Mouse (Mus musculus): ENCODE results near the gene Gja4. TPM values are rescaled to one million over a fixed set of nuclear protein-coding genes. Genes with fewer than 3 reads are reported as not detected.
A peak's percentile ranks its signal among the peaks of the same experiment; 100 is the strongest.

Gja4 gene
- polyA plus RNA-seq, 1 experiment = 2.4 TPM

DNA sequence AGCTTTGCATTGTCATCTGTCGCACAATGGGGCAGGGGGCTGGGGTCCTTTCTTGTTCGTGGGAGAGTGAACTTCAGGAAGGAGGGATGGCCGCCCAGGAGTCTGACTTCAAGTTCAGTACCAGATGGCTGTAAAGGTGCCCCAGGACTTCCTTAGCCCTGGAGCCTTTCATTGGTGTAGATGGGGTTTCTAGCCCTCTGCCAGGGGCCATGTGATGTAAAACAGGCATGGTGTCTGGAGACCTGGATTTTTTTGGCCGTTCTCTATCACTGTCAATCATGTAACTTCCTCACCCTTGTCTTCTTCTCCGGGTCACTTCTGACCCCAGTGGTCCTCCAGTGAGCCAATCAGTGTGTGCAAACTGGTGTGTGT is 49.7 kb downstream of the Gja4 start:
- H3K27ac ChIP-seq (ENCODE audit: control insufficient read depth, insufficient read depth, low read depth, low read length) = no peak overlapping the region

DNA sequence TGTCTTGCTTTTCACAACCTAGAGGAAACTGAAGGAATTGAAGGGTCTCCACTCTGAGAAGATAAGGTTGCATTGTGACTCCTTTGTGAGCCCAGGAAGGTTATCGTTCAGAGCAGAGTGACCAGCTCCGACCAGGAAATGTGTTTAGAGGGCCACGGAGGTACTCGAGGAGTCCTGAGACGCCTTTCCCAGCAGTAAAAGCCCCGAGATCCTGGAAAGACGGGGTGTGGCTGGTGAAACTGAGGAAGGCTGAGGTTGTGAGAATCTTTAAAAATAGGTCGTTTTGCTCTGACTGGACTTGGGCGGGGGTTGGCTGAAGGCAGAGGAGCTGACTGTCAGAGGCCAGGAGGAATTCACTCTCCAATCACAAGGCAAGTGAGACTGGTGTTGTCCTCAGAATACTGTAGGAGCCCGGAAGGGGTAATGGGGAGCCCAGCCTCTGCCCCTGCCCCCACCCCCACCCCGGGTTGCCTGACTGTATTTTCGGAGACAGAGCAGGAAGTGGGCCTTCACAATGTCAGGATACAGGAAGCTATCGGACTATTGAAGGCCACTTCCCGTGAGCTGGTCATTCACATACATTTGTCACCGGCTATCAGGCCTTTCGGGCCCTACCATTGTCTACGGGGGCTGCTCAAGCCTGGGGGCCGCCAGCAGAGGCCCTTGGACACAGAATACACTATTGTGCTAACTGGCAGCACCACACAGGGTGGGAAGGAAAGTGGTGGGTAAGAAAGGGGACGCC is 50.2 kb downstream of the Gja4 start:
- Histone ChIP-seq H3K4me3 (ENCODE audit: control insufficient read depth, low read depth, low read length) (no peak overlapping the region), H3K27me3 (ENCODE audit: control insufficient read depth, insufficient read depth, low read length) (no peaks in the 10 kb centered on the region), H3K4me1 (ENCODE audit: control insufficient read depth, insufficient read depth, low read length) (no peaks in the 10 kb centered on the region; the same call in 1 of the 2 replicates), H3K27ac (ENCODE audit: control insufficient read depth, insufficient read depth, low read depth, low read length) (peak overlapping the region; percentile 5; the same call in 1 of the 2 replicates), H3K36me3 (ENCODE audit: control insufficient read depth, insufficient read depth, low read length) (no peaks in the 10 kb centered on the region)
- TF ChIP-seq POLR2A (IDR thresholded peaks at IDR 0.05; ENCODE audit: control insufficient read depth, low read depth, low read length) (no peak), CTCF (IDR thresholded peaks at IDR 0.05; ENCODE audit: control insufficient read depth, insufficient read depth, insufficient replicate concordance, low read depth, low read length) (no peak)

More for the DNA sequence above, 49.7 kb downstream of the Gja4 start:
- Histone ChIP-seq H3K27me3 (ENCODE audit: control insufficient read depth, insufficient read depth, low read length) (no peaks in the 10 kb centered on the region), H3K4me1 (ENCODE audit: control insufficient read depth, insufficient read depth, low read length) (no peaks in the 10 kb centered on the region; the same call in 1 of the 2 replicates), H3K36me3 (ENCODE audit: control insufficient read depth, insufficient read depth, low read length) (no peaks in the 10 kb centered on the region), H3K4me3 (ENCODE audit: control insufficient read depth, low read depth, low read length) (no peak overlapping the region)
- TF ChIP-seq POLR2A (IDR thresholded peaks at IDR 0.05; ENCODE audit: control insufficient read depth, low read depth, low read length) (no peak), CTCF (IDR thresholded peaks at IDR 0.05; ENCODE audit: control insufficient read depth, insufficient read depth, insufficient replicate concordance, low read depth, low read length) (no peak)

GRCm38 (mm10) chr4:127261601-127262000 is 52.2 kb downstream of the Gja4 start:
- no peak overlapping the region for H3K4me3 ChIP-seq (ENCODE audit: control insufficient read depth, low read depth, low read length)
- TF ChIP-seq CTCF (IDR thresholded peaks at IDR 0.05; ENCODE audit: control insufficient read depth, insufficient read depth, insufficient replicate concordance, low read depth, low read length) = no peak
- TF ChIP-seq POLR2A (IDR thresholded peaks at IDR 0.05; ENCODE audit: control insufficient read depth, low read depth, low read length) = no peak
- no peaks in the 10 kb centered on the region; the same call in 1 of the 2 replicates for H3K4me1 ChIP-seq (ENCODE audit: control insufficient read depth, insufficient read depth, low read length)
- H3K27ac ChIP-seq (ENCODE audit: control insufficient read depth, insufficient read depth, low read depth, low read length) = no peak overlapping the region
- H3K27me3 ChIP-seq (ENCODE audit: control insufficient read depth, insufficient read depth, low read length) = no peaks in the 10 kb centered on the region
- H3K36me3 ChIP-seq (ENCODE audit: control insufficient read depth, insufficient read depth, low read length) = no peaks in the 10 kb centered on the region

Other genes with a start within 250 kb of the Gja4 start
- 9.7 and 12.9 TPM in 2 replicates for gene Zmym6, start 236.7 kb downstream of the Gja4 start, polyA plus RNA-seq (2012; rRNA removed)
- gene Tmem35b, start 190.3 kb downstream of the Gja4 start, polyA plus RNA-seq (2012; rRNA removed) = 17.3 and 19.2 TPM in 2 replicates
- 3.3 and 4.6 TPM in 2 replicates for gene Dlgap3, start 144.8 kb downstream of the Gja4 start, polyA plus RNA-seq (2012; rRNA removed)
- gene Smim12, start 70.3 kb downstream of the Gja4 start, polyA plus RNA-seq (2012; rRNA removed) = 24.2 and 25.3 TPM in 2 replicates
- gene Gjb3, start 16.8 kb upstream of the Gja4 start, polyA plus RNA-seq (2012; rRNA removed) = 3.2 and 3.6 TPM in 2 replicates
- gene Gjb4, start 40.0 kb upstream of the Gja4 start, polyA plus RNA-seq (2012; rRNA removed) = not detected in 2 replicates
- gene Gjb5, start 44.1 kb upstream of the Gja4 start, polyA plus RNA-seq (2012; rRNA removed) = 0.11 TPM in 1 of 2 replicates, not detected in the other

Data from testis, adult 2 months (tissue).